Mouse (Mus musculus): ENCODE data around the gene Prrt4. TPM values are rescaled to one million over a fixed set of nuclear protein-coding genes. Genes with fewer than 3 reads are reported as not detected.
"Not testable (repeated sequence)": the region's sequence is repeated elsewhere in the genome, so short reads cannot be mapped to it uniquely, and the experiment has no call there.

Prrt4 gene
- 0.02 TPM in 1 of 2 replicates, not detected in the other for polyA plus RNA-seq (2012)

DNA sequence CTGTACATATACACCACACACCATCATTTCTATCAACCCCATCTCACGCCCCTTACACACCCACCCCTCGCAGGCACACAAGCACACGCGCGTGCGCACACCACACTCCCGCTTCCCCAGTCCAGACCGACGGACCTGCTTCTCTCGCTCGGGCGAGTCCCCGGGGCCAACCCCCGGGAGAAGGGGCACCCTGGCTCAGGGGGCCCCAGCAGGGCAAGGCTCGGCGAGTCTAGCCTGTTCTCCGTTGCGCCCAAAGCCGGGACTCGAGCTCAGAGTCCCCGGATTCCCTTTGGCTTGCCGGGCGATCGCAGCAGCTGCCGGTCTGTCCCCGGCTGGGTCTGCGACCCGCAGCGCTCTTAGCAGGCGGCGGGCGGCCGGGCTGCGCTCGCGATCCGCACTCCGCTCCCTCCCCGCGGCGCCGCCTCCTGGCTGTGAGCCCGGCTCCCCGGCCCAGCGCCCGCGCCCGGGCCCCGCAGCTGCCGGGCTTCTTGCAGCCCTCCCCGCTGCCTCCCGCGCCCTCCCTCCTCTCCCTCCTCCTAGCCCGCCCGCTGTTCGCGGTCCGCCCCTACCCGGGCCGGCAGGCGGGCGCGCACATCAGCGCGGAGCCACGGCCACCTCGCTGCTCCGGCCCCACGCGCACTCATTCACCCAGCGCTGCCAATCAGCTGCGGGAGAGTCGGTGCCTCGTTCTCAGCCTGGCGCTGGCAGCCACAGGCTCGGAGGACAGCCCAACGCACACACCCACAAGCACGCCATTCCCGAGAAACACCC is at the start of gene Prrt4:
TSS of gene Prrt4 (minus strand) at position 697 of the 771 bp plus-strand sequence.
- H3K9me3 ChIP-seq (ENCODE audit: control insufficient read depth, low read length): no peaks in the 10 kb centered on the region
- peak within 1 kb of the TSS; percentile 16 for H3K4me3 ChIP-seq (replicated peaks)
- H3K36me3 ChIP-seq (ENCODE audit: control insufficient read depth): no peaks in the 10 kb centered on the region
- H3K4me1 ChIP-seq (ENCODE audit: control insufficient read depth): no peaks in the 10 kb centered on the region
- TF ChIP-seq GATA1 (IDR thresholded peaks at IDR 0.05; ENCODE audit: low read length) (no peak), TAL1 (IDR thresholded peaks at IDR 0.05; ENCODE audit: low read length) (no peak)
- peaks cover 82% of the 10 kb centered on the region for H3K27me3 ChIP-seq (ENCODE audit: control insufficient read depth)

DNA sequence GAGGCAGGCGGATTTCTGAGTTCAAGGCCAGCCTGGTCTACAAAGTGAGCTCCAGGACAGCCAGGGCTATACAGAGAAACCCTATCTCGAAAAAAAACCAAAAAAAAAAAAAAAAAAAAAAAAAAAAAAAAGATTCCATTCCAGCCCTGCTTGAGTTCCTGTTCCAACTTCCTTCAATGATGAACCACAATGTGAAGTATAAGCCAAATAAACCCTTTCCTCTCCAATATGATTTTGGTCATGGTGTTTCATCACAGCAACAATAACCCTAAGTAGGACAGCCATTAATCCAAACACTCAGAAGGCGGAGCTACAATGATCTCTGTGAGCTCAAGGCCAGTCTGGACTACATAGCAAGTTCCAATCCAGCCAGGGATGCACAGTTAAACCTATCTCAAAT is 38.3 kb upstream of the Prrt4 start:
- Histone ChIP-seq H3K4me1 (ENCODE audit: control insufficient read depth) (peaks cover 15% of the 10 kb centered on the region), H3K27me3 (ENCODE audit: control insufficient read depth) (peaks cover 40% of the 10 kb centered on the region)
- H3K36me3 ChIP-seq (ENCODE audit: control insufficient read depth); H3K9me3 ChIP-seq (ENCODE audit: control insufficient read depth, low read length); H3K4me3 ChIP-seq (replicated peaks): not testable (repeated sequence)

DNA sequence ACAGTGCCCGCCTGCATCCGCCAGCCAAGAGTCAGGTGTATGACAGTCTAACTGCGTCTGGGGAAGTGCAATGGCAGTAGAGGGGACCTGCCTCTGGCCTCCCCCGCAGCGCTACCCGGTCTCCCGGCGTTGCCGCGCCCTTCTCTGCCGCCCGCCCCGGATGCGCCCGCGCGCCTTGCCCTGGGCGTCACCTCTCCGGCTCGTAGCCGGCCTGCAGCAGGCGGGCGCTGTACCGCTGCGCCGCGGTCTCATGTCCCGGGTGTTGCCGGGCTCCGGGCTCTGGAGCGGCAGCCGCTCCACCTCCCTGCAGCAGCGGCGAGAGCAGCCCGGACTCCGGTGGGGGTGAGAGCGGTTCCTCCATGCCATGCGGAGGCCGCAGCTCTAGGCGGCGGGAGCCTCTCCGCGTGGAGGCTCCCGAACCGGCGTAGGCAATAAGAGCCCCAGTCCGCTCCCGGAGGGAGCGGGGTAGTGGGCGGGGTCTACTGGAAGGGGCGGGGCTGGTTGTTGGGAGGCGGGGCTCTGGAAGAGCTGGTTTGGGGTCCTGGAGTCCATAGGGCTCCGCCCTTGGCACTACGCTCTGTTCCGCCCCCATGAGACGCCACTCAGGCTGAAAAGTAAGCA is 36.6 kb upstream of the Prrt4 start, which contains the start of gene Impdh1:
TSS of gene Impdh1 (minus strand) at position 484 of the 621 bp plus-strand sequence.
- H3K9me3 ChIP-seq (ENCODE audit: control insufficient read depth, low read length): no peaks in the 10 kb centered on the region
- H3K36me3 ChIP-seq (ENCODE audit: control insufficient read depth): no peaks in the 10 kb centered on the region
- peak within 1 kb of the TSS; percentile 61 for H3K4me3 ChIP-seq (replicated peaks)
- peaks cover 30% of the 10 kb centered on the region for H3K4me1 ChIP-seq (ENCODE audit: control insufficient read depth)
- peaks cover 55% of the 10 kb centered on the region for H3K27me3 ChIP-seq (ENCODE audit: control insufficient read depth)
- TF ChIP-seq TAL1 (IDR thresholded peaks at IDR 0.05; ENCODE audit: low read length) (no peak), GATA1 (IDR thresholded peaks at IDR 0.05; ENCODE audit: low read length) (no peak)

DNA sequence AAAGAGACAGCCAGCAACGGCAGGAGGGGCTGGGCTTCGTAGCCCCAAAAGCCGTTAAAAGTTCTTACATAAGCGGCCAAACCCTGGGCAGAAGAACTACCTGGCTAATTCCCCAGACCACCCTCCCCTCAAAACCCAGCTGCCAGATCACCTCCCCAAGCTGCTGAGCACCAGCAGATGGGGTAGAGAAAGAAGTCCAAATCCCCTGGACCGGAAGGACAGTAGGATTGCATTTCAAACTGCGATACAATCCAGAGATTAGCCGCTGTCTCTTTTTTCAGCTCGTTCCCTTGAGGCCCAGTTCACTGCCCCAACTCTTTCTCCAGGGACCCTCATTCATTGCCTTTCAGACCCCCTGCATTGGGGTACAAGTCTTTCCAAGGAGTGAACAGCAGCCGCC is 35.8 kb upstream of the Prrt4 start:
- H3K27me3 ChIP-seq (ENCODE audit: control insufficient read depth): peaks cover 55% of the 10 kb centered on the region
- no peaks in the 10 kb centered on the region for H3K36me3 ChIP-seq (ENCODE audit: control insufficient read depth)
- H3K4me1 ChIP-seq (ENCODE audit: control insufficient read depth): peaks cover 30% of the 10 kb centered on the region
- H3K4me3 ChIP-seq (replicated peaks): peak overlapping the region; percentile 61
- H3K9me3 ChIP-seq (ENCODE audit: control insufficient read depth, low read length): no peaks in the 10 kb centered on the region
- TF ChIP-seq GATA1 (IDR thresholded peaks at IDR 0.05; ENCODE audit: low read length): no peak
- no peak for TF ChIP-seq TAL1 (IDR thresholded peaks at IDR 0.05; ENCODE audit: low read length)

DNA sequence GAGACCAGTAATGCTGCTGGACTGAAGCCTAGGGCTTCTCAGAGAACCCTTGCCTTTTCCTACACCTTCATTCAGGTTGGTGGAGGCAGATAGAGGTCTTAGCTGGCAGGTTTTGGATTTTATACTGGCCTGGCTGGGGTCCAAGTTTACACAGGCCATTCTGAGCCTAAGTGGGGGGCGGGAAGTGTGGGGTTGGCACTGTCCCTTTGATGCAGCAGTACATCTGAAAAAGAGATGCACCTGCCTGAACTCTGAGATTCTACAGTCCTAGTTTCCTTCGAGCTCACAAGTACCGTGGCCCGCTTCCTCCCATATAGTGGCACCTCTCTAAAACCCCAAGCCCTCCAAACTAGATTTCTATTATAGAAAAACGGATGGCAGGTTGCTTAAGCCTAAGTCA is 35.4 kb upstream of the Prrt4 start:
- Histone ChIP-seq H3K9me3 (ENCODE audit: control insufficient read depth, low read length) (no peaks in the 10 kb centered on the region), H3K4me1 (ENCODE audit: control insufficient read depth) (peaks cover 30% of the 10 kb centered on the region), H3K4me3 (replicated peaks) (no peak overlapping the region), H3K27me3 (ENCODE audit: control insufficient read depth) (peaks cover 55% of the 10 kb centered on the region), H3K36me3 (ENCODE audit: control insufficient read depth) (no peaks in the 10 kb centered on the region)
- TF ChIP-seq GATA1 (IDR thresholded peaks at IDR 0.05; ENCODE audit: low read length) (no peak), TAL1 (IDR thresholded peaks at IDR 0.05; ENCODE audit: low read length) (no peak)

DNA sequence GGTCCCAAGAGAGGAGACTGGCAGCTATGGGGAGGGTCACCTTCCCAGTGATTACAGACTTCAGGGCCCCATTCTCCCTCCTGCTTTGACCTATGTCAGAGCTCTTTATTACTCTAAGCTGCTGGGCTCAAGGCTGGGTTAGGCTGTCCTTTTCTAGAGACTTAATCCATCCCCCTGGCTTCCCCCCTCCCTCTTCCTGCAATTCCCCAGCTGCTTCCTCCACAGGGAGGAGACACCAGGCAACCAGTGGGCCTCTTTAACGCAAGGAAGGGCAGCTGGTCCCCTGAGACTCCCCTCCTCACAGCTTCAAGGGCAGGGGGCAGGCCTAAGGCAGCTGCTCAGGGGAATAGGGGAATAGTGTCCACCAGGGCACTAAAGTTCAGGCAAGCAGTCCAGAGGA is 34.9 kb upstream of the Prrt4 start:
- H3K27me3 ChIP-seq (ENCODE audit: control insufficient read depth): peaks cover 55% of the 10 kb centered on the region
- no peak overlapping the region for H3K4me3 ChIP-seq (replicated peaks)

DNA sequence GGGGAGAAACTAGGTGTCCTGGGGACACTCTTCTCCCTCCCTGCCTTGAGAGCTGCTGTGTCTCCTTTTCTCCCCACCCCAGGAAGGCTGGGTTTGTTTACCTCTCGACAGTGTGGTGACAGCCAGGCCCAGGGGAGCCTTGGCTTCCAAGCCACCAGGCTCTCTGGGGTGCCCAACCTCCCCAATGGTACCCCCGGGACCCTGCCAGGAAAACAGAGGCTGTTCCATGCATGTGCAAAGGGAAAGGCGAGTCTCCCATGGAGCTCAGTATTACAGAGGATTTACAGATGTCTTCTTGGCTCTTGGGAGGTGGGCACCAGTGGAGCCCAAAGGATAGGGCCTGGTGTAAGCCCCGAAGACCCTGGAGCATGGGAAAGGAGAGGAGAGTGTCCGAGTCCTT is 34.1 kb upstream of the Prrt4 start:
- Histone ChIP-seq H3K4me3 (replicated peaks) (no peak overlapping the region), H3K27me3 (ENCODE audit: control insufficient read depth) (peaks cover 55% of the 10 kb centered on the region)
- TF ChIP-seq TAL1 (IDR thresholded peaks at IDR 0.05; ENCODE audit: low read length): no peak
- no peak for TF ChIP-seq GATA1 (IDR thresholded peaks at IDR 0.05; ENCODE audit: low read length)

More for the DNA sequence above, 34.9 kb upstream of the Prrt4 start:
- Histone ChIP-seq H3K4me1 (ENCODE audit: control insufficient read depth) (peaks cover 30% of the 10 kb centered on the region), H3K9me3 (ENCODE audit: control insufficient read depth, low read length) (no peaks in the 10 kb centered on the region), H3K36me3 (ENCODE audit: control insufficient read depth) (no peaks in the 10 kb centered on the region)
- TF ChIP-seq TAL1 (IDR thresholded peaks at IDR 0.05; ENCODE audit: low read length) (no peak), GATA1 (IDR thresholded peaks at IDR 0.05; ENCODE audit: low read length) (no peak)

DNA sequence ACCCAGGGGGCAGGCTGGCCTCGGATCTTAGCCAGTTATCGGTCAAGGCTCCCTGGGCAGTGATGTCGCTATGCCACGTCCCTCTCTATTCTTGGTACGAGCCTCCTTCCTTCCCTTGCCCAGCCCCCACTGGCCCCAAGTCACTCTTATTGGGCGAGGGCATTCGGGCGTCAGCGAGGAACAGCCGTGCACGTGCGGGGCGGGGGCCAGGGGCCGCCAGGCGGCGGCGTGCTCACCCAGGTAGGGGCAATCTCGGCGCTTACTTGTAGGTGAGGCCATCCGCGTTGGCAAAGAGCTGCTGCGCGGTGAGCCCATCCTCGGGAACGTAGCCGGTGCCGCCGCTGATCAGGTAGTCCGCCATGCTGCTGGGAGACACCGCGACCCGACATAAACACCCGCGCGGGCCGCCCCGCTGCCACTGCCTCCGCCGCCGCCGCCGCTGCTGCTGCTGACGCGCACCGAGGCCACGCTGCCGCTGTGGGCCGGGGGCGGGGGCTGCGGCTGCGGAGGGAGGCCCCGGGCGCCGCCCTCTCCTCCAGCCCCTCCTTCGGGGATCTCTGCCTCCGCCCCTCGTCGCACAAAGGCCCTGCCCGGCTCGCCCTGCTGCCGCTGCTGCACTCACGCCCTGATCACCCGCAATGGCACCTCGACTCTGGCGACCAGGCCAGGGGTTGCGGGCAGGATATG is 32.6 kb upstream of the Prrt4 start:
- no peaks in the 10 kb centered on the region for H3K9me3 ChIP-seq (ENCODE audit: control insufficient read depth, low read length)
- H3K4me3 ChIP-seq (replicated peaks): peak overlapping the region; percentile 63
- peaks cover 55% of the 10 kb centered on the region for H3K27me3 ChIP-seq (ENCODE audit: control insufficient read depth)
- no peaks in the 10 kb centered on the region; the same call in 1 of the 2 replicates for H3K36me3 ChIP-seq (ENCODE audit: control insufficient read depth)
- H3K4me1 ChIP-seq (ENCODE audit: control insufficient read depth): peaks cover 30% of the 10 kb centered on the region
- TF ChIP-seq GATA1 (IDR thresholded peaks at IDR 0.05; ENCODE audit: low read length): no peak
- TF ChIP-seq TAL1 (IDR thresholded peaks at IDR 0.05; ENCODE audit: low read length): no peak

More for the DNA sequence above, 34.1 kb upstream of the Prrt4 start:
- no peaks in the 10 kb centered on the region for H3K36me3 ChIP-seq (ENCODE audit: control insufficient read depth)
- H3K9me3 ChIP-seq (ENCODE audit: control insufficient read depth, low read length): no peaks in the 10 kb centered on the region
- peaks cover 30% of the 10 kb centered on the region for H3K4me1 ChIP-seq (ENCODE audit: control insufficient read depth)

DNA sequence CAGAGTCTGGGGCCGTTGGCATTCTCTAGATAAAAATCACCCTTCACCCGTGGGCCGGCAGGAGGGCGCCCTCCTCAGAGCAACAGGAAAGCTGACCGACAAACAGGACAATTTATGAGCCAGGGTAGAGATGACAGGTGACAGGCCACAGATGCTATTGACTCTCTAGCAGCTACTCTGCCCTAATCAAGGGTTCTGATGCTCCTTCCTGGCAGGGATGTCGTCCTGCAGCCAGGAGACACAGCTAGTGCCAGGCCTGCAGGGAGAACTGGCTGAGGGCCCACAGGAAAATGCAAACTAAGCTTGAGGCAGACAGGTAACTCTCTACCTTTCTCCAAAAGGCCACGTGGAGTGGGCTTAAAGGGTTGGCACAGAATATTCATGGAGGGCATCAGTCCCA is 31.8 kb upstream of the Prrt4 start:
- peaks cover 26% of the 10 kb centered on the region for H3K4me1 ChIP-seq (ENCODE audit: control insufficient read depth)
- H3K9me3 ChIP-seq (ENCODE audit: control insufficient read depth, low read length): no peaks in the 10 kb centered on the region
- H3K27me3 ChIP-seq (ENCODE audit: control insufficient read depth): peaks cover 49% of the 10 kb centered on the region
- no peak overlapping the region for H3K4me3 ChIP-seq (replicated peaks)
- H3K36me3 ChIP-seq (ENCODE audit: control insufficient read depth): no peaks in the 10 kb centered on the region; the same call in none of the 2 replicates
- TF ChIP-seq TAL1 (IDR thresholded peaks at IDR 0.05; ENCODE audit: low read length) (no peak), GATA1 (IDR thresholded peaks at IDR 0.05; ENCODE audit: low read length) (no peak)
